Comparison of ENCODE assay signal across 24 mouse cellular contexts in genomic region chr2:180959605-180960004, GRCm38 (mm10). TPM values are rescaled to one million over a fixed set of nuclear protein-coding genes. Genes with fewer than 3 reads are reported as not detected.
A peak's percentile ranks its signal among the peaks of the same experiment; 100 is the strongest.
DNase-seq lines count a peak whose midpoint lies in the region; ATAC-seq and TF ChIP-seq lines count a peak whose summit lies in the region.
"Had no signal": no experiment of that assay in that cellular context is flagged by ENCODE, and none has a peak within 500 bp of the region (broad histone marks: within the 10 kb centered on the region; RNA-seq: fewer than 3 reads in every experiment).

No protein-coding gene starts in this region.

- DNase-seq in lung, postnatal 4 days: no peak
- DNase-seq in 3T3-L1 (ENCODE audit: low read depth, low spot score): peak; percentile 81
- peak; percentile 82 for DNase-seq in NIH3T3 (ENCODE audit: low read depth)
- DNase-seq in hindbrain, embryonic 11.5 days (ENCODE audit: low spot score): no peak
- DNase-seq in adrenal gland, postnatal 36 days: no peak
- DNase-seq: adrenal gland, postnatal 10 days; cerebellum, adult 11-12 months; cerebellum, adult 9-10 months; cerebellum, postnatal 25 days; forebrain, postnatal 0 days; gastrocnemius, postnatal 14 days; heart, adult 2 months; heart, postnatal 14 days had no signal

- H3K27me3 ChIP-seq in lung, embryonic 15.5 days: peaks cover 20% of the 10 kb centered on the region
- peaks cover 30% of the 10 kb centered on the region for H3K27me3 ChIP-seq in myocyte (ENCODE audit: control insufficient read depth, insufficient read depth, insufficient read length)
- H3K27me3 ChIP-seq in hindbrain, embryonic 11.5 days (ENCODE audit: control insufficient read depth, insufficient read depth, low read length): no peaks in the 10 kb centered on the region

- no peak overlapping the region for H3K9ac ChIP-seq in lung, embryonic 15.5 days
- no peak overlapping the region for H3K9ac ChIP-seq in hindbrain, embryonic 11.5 days (ENCODE audit: low read depth, low read length)
- H3K9ac ChIP-seq: embryonic facial prominence, embryonic 12.5 days; forebrain, embryonic 12.5 days; forebrain, postnatal 0 days; heart, embryonic 15.5 days; hindbrain, embryonic 14.5 days had no signal

- H3K79me2 ChIP-seq in myocyte (ENCODE audit: control insufficient read depth, insufficient read depth): no peaks in the 10 kb centered on the region

- no peak overlapping the region for H3ac ChIP-seq in myocyte (ENCODE audit: control insufficient read depth, insufficient read length)

- peaks cover 30% of the 10 kb centered on the region for H3K4me1 ChIP-seq in lung, embryonic 15.5 days
- H3K4me1 ChIP-seq in hindbrain, embryonic 11.5 days (replicated peaks; ENCODE audit: control insufficient read depth, insufficient read depth, low read length): 0 out of 2 replicates have a peak, but pooled peaks cover 2% of the 10 kb centered on the region

- WGBS in lung, embryonic 15.5 days: 48% methylated on average over 7 of the region's 7 CpGs
- WGBS in hindbrain, embryonic 11.5 days: 77% methylated on average over 7 of the region's 7 CpGs

- H3K9me3 ChIP-seq in lung, embryonic 15.5 days: no peaks in the 10 kb centered on the region
- H3K9me3 ChIP-seq in hindbrain, embryonic 11.5 days (ENCODE audit: control insufficient read depth, low read length): no peaks in the 10 kb centered on the region
- H3K9me3 ChIP-seq: embryonic facial prominence, embryonic 12.5 days; forebrain, embryonic 12.5 days; G1E; heart, embryonic 15.5 days had no signal

- H3K4me3 ChIP-seq in lung, embryonic 15.5 days: no peak overlapping the region
- H3K4me3 ChIP-seq in myocyte: no peak overlapping the region
- H3K4me3 ChIP-seq in hindbrain, embryonic 11.5 days (ENCODE audit: low read depth, low read length): no peak overlapping the region
- H3K4me3 ChIP-seq: embryonic facial prominence, embryonic 12.5 days; forebrain, embryonic 12.5 days; heart, adult 2 months; heart, embryonic 15.5 days had no signal

- H3K4me2 ChIP-seq in lung, embryonic 15.5 days: no peak overlapping the region
- H3K4me2 ChIP-seq in myocyte (ENCODE audit: low read depth): peak overlapping the region; percentile 28
- H3K4me2 ChIP-seq in hindbrain, embryonic 11.5 days (replicated peaks; ENCODE audit: low read depth, low read length): no peak overlapping the region
- H3K4me2 ChIP-seq: embryonic facial prominence, embryonic 12.5 days; forebrain, embryonic 12.5 days; heart, embryonic 11.5 days; heart, embryonic 15.5 days; hindbrain, embryonic 14.5 days had no signal

- no peaks in the 10 kb centered on the region for H3K36me3 ChIP-seq in lung, embryonic 15.5 days
- no peaks in the 10 kb centered on the region for H3K36me3 ChIP-seq in myocyte (ENCODE audit: control insufficient read depth, insufficient read depth)
- H3K36me3 ChIP-seq in hindbrain, embryonic 11.5 days (ENCODE audit: control insufficient read depth, insufficient read depth, low read length): no peaks in the 10 kb centered on the region
- H3K36me3 ChIP-seq: embryonic facial prominence, embryonic 12.5 days; forebrain, embryonic 12.5 days; G1E; heart, embryonic 15.5 days had no signal

- no peak for TF ChIP-seq POLR2A in myocyte (IDR thresholded peaks at IDR 0.05; ENCODE audit: insufficient read length, low read depth)

- no peak for ATAC-seq in lung, embryonic 15.5 days (ENCODE audit: borderline replicate concordance, extremely low read depth, low FRiP score, low TSS enrichment)
- ATAC-seq in hindbrain, embryonic 11.5 days (ENCODE audit: low FRiP score): no peak
- ATAC-seq: CD4-positive, CD25-positive, alpha-beta regulatory T cell, adult 4 months; forebrain, postnatal 0 days had no signal

- peak overlapping the region; percentile 59 for H3K27ac ChIP-seq in lung, embryonic 15.5 days
- no peak overlapping the region for H3K27ac ChIP-seq in hindbrain, embryonic 11.5 days (ENCODE audit: low read depth, low read length)
- H3K27ac ChIP-seq: embryonic facial prominence, embryonic 12.5 days; forebrain, embryonic 12.5 days; heart, adult 2 months; heart, embryonic 15.5 days; hindbrain, embryonic 14.5 days had no signal

TF ChIP-seq in myocyte, 11 proteins besides CTCF, POLR2A, EP300 and RAD21:
- peak; percentile 82 for TF ChIP-seq CEBPB (IDR thresholded peaks at IDR 0.05; ENCODE audit: insufficient read depth, poor library complexity, severe bottlenecking)
- TF ChIP-seq TCF3 (IDR thresholded peaks at IDR 0.05; ENCODE audit: insufficient read length, low read depth): no peak

RNA-seq across cellular contexts. Expression of gene Nkain4, which starts 5.1 kb away (rescaled TPM):
- polyA plus RNA-seq in lung, embryonic 15.5 days (2015; fragmentation: Nextera tagmentation; extraction: Ambion mirVana): 109 and 125 TPM in 2 replicates
- not detected for polyA plus RNA-seq in myocyte (2012; fragmentation: generic; extraction: Trizol)
- polyA plus RNA-seq in hindbrain, embryonic 11.5 days (2014; fragmentation: Nextera tagmentation; extraction: Ambion mirVana): 80.5 and 91.5 TPM in 2 replicates
- 1 to 10 TPM; 4.6 to 5.8 TPM for total RNA-seq in adrenal gland, postnatal 36 days (2021)
- total RNA-seq: G1E; hematopoietic stem cell, adult 5-6 weeks had no signal
- polyA plus RNA-seq: CD4-positive, CD25-positive, alpha-beta regulatory T cell, adult 4 months; G1E had no signal

RNA-seq across cellular contexts. Expression of gene Arfgap1, which starts 7.4 kb away (rescaled TPM):
- polyA plus RNA-seq in lung, embryonic 15.5 days (2015; fragmentation: Nextera tagmentation; extraction: Ambion mirVana): 97.0 and 107 TPM in 2 replicates
- polyA plus RNA-seq in myocyte (2012; fragmentation: generic; extraction: Trizol): 55.4 TPM
- 50.2 and 50.5 TPM in 2 replicates for polyA plus RNA-seq in hindbrain, embryonic 11.5 days (2014; fragmentation: Nextera tagmentation; extraction: Ambion mirVana)
- total RNA-seq in adrenal gland, postnatal 36 days (2021): 10 to 100 TPM; 42.4 to 58.8 TPM

RNA-seq across cellular contexts. Expression of gene Col20a1, which starts 26.7 kb away (rescaled TPM):
- polyA plus RNA-seq in lung, embryonic 15.5 days (2015; fragmentation: Nextera tagmentation; extraction: Ambion mirVana): 0.38 and 0.61 TPM in 2 replicates
- 0.24 TPM for polyA plus RNA-seq in myocyte (2012; fragmentation: generic; extraction: Trizol)
- 0.56 and 0.78 TPM in 2 replicates for polyA plus RNA-seq in hindbrain, embryonic 11.5 days (2014; fragmentation: Nextera tagmentation; extraction: Ambion mirVana)
- 1 to 10 TPM; 1.7 to 4.3 TPM for total RNA-seq in adrenal gland, postnatal 36 days (2021)

RNA-seq across cellular contexts. Expression of gene Birc7, which starts 30.8 kb away (rescaled TPM):
- polyA plus RNA-seq in lung, embryonic 15.5 days (2015; fragmentation: Nextera tagmentation; extraction: Ambion mirVana): 0.12 TPM in 1 of 2 replicates, not detected in the other
- not detected for polyA plus RNA-seq in myocyte (2012; fragmentation: generic; extraction: Trizol)
- 0.49 and 0.65 TPM in 2 replicates for polyA plus RNA-seq in hindbrain, embryonic 11.5 days (2014; fragmentation: Nextera tagmentation; extraction: Ambion mirVana)
- not detected for total RNA-seq in adrenal gland, postnatal 36 days (2021)
- total RNA-seq: adrenal gland, postnatal 10 days; forebrain, postnatal 0 days; G1E; gastrocnemius, adult 18-20 months; gastrocnemius, postnatal 14 days; heart, adult 2 months; heart, postnatal 14 days; hematopoietic stem cell, adult 5-6 weeks had no signal
- polyA plus RNA-seq: CD4-positive, CD25-positive, alpha-beta regulatory T cell, adult 4 months; embryonic facial prominence, embryonic 12.5 days; G1E; heart, adult 2 months; heart, embryonic 15.5 days had no signal

RNA-seq across cellular contexts. Expression of gene Ythdf1, which starts 38.9 kb away (rescaled TPM):
- 54.7 and 58.1 TPM in 2 replicates for polyA plus RNA-seq in lung, embryonic 15.5 days (2015; fragmentation: Nextera tagmentation; extraction: Ambion mirVana)
- polyA plus RNA-seq in myocyte (2012; fragmentation: generic; extraction: Trizol): 34.5 TPM
- polyA plus RNA-seq in hindbrain, embryonic 11.5 days (2014; fragmentation: Nextera tagmentation; extraction: Ambion mirVana): 57.3 and 69.4 TPM in 2 replicates
- total RNA-seq in adrenal gland, postnatal 36 days (2021): 10 to 100 TPM; 51.7 to 52.4 TPM

Comparison
In these comparisons a context has a peak if more than half of its experiments do, and no peak if none do; other contexts are left out.
1. DNase-seq: peak in 3T3-L1 (single experiment) and NIH3T3 (single experiment); none in lung, postnatal 4 days (0 of 2), hindbrain, embryonic 11.5 days (single experiment) and adrenal gland, postnatal 36 days (0 of 2).
2. RNA of gene Nkain4, which starts 5.1 kb away (polyA plus RNA-seq): 109 to 125 TPM in lung, embryonic 15.5 days and 80.5 to 91.5 TPM in hindbrain, embryonic 11.5 days; not detected in myocyte (single experiment); every median in the first group is over 10 times any median in the second.